Comparison of ENCODE assay signal across 8 mouse cellular contexts in genomic region chr2:3964351-3964750, GRCm38 (mm10). TPM values are rescaled to one million over a fixed set of nuclear protein-coding genes. Genes with fewer than 3 reads are reported as not detected.
DNase-seq lines count a peak whose midpoint lies in the region; ATAC-seq lines count a peak whose summit lies in the region.

No protein-coding gene starts in this region.

- H3K4me1 ChIP-seq in heart, embryonic 16.5 days (ENCODE audit: control insufficient read depth, insufficient read depth, low read length) = no peaks in the 10 kb centered on the region

- intact Hi-C loops in heart, postnatal 14 days (cut with DNase I) = no loop called here
- intact Hi-C loops in left cerebral cortex, postnatal 36 days (cut with DNase I) = no loop called here

- H3K36me3 ChIP-seq in heart, embryonic 16.5 days (ENCODE audit: control insufficient read depth, insufficient read depth) = no peaks in the 10 kb centered on the region

- WGBS in heart, embryonic 16.5 days = 88% methylated on average over 4 of the region's 4 CpGs

- H3K9me3 ChIP-seq in heart, embryonic 16.5 days (replicated peaks; ENCODE audit: control insufficient read depth, low read length) = no peaks in the 10 kb centered on the region

- no peak overlapping the region for H3K9ac ChIP-seq in heart, embryonic 16.5 days (ENCODE audit: low read length)

- H3K4me3 ChIP-seq in heart, embryonic 16.5 days (ENCODE audit: low read length) = no peak overlapping the region

- DNase-seq in heart, postnatal 14 days = no peak
- peak; percentile 60 for DNase-seq in WW6 (ENCODE audit: low read depth, low spot score)
- peak; percentile 33 for DNase-seq in gonadal fat pad, adult 2 months (ENCODE audit: low read depth)
- DNase-seq in left cerebral cortex, postnatal 36 days (ENCODE audit: low spot score in 2 of 2) = no peak
- no peak for DNase-seq in spleen, postnatal 10 days (ENCODE audit: low spot score in 2 of 2)
- DNase-seq in cerebellum, adult 11-12 months = no peak

- no peaks in the 10 kb centered on the region for H3K27me3 ChIP-seq in heart, embryonic 16.5 days (ENCODE audit: control insufficient read depth, insufficient read depth, low read length)

- peak; percentile 100 for ATAC-seq in heart, embryonic 16.5 days (replicated peaks; ENCODE audit: extremely low read depth, insufficient read depth, low FRiP score)
- ATAC-seq in megakaryocyte progenitor cell, adult 5-6 weeks (replicated peaks; ENCODE audit: poor library complexity) = peak; percentile 97

- H3K27ac ChIP-seq in heart, embryonic 16.5 days (ENCODE audit: low read length) = no peak overlapping the region

- no peak overlapping the region for H3K4me2 ChIP-seq in heart, embryonic 16.5 days (ENCODE audit: low read depth, low read length)

RNA-seq across cellular contexts. Expression of gene Frmd4a, which starts 53.2 kb away (rescaled TPM):
- 18.8 and 19.3 TPM in 2 replicates for polyA plus RNA-seq in heart, embryonic 16.5 days (2015; fragmentation: Nextera tagmentation; extraction: Ambion mirVana)
- 10 to 100 TPM; 29.3 to 29.9 TPM for total RNA-seq in heart, postnatal 14 days (2021)
- 9.9 and 11.1 TPM in 2 replicates for polyA plus RNA-seq in gonadal fat pad, adult 2 months (2012; rRNA removed)
- 27.2 and 29.3 TPM in 2 replicates for total RNA-seq in megakaryocyte progenitor cell, adult 5-6 weeks (2015)
- 17.5 and 18.1 TPM in 2 replicates for total RNA-seq in megakaryocyte progenitor cell, adult 5-6 weeks (2017)
- 10 to 100 TPM; 42.2 to 75.6 TPM for total RNA-seq in left cerebral cortex, postnatal 36 days (2021)

Comparison
In these comparisons a context has a peak if more than half of its experiments do, and no peak if none do; other contexts are left out.
1. DNase-seq: peak in WW6 (single experiment) and gonadal fat pad, adult 2 months (single experiment); none in heart, postnatal 14 days (0 of 2), left cerebral cortex, postnatal 36 days (0 of 2), spleen, postnatal 10 days (0 of 2) and cerebellum, adult 11-12 months (single experiment).